Mouse (Mus musculus) liver, embryonic 14.5 days (tissue): Measurements from ENCODE around the gene Ppp2r5e. TPM values are rescaled to one million over a fixed set of nuclear protein-coding genes. Genes with fewer than 3 reads are reported as not detected.

Experiments used
- ATAC-seq: fragments of 200-750 bp; cut with Nextera tagmentation; 2 replicates; pipeline ENCODE4 v1.8.0; 2017; ENCODE audit warnings: moderate number of reproducible peaks, mild to moderate bottlenecking, moderate library complexity; ENCODE audit not compliant: insufficient read depth
- DNase-seq, 3 experiments: peaks; one replicate each; pipeline ENCODE4 v3.0.0-alpha.2; 2012 to 2013; ENCODE audit warnings: low read depth in 3 of 3, low spot score in 3 of 3
- H3K27ac ChIP-seq: fragments of 300-500 bp; sonication (generic); 2 replicates; pipeline ENCODE4 v1.5.1; 2014; ENCODE audit warnings: moderate library complexity, mild to moderate bottlenecking, control low read depth, inconsistent platforms
- H3K27me3 ChIP-seq: fragments of 300-500 bp; sonication (generic); 2 replicates; pipeline ENCODE4 v1.6.1; 2014; ENCODE audit warnings: mild to moderate bottlenecking, low read length, moderate library complexity; ENCODE audit not compliant: control insufficient read depth, insufficient read depth
- H3K36me3 ChIP-seq: fragments of 300-500 bp; sonication (generic); replicated peaks from 2 replicates; pipeline ENCODE4 v1.6.1; 2014; ENCODE audit warnings: low read depth; ENCODE audit not compliant: control insufficient read depth, insufficient read depth
- H3K4me1 ChIP-seq, 2 experiments: fragments of 200-500 bp in 1 of 2; fragments of 300-500 bp in 1 of 2; sonication (generic) in 1 of 2; replicated peaks; 2 replicates each; pipeline ENCODE4 v1.6.1; 2012 to 2014; ENCODE audit warnings: antibody characterized with exemption in 1 of 2, inconsistent platforms in 1 of 2, low read length in 1 of 2; ENCODE audit not compliant: control insufficient read depth in 2 of 2, insufficient read depth in 2 of 2
- H3K4me2 ChIP-seq: fragments of 300-500 bp; sonication (generic); 2 replicates; pipeline ENCODE4 v1.6.1; 2014; ENCODE audit warnings: low read depth, mild to moderate bottlenecking, control low read depth, moderate library complexity
- H3K4me3 ChIP-seq, 2 experiments: fragments of 200-500 bp in 1 of 2; fragments of 300-500 bp in 1 of 2; sonication (generic) in 1 of 2; 2 replicates each; pipeline ENCODE4 v1.5.1; 2012 to 2014; ENCODE audit warnings: low read depth in 2 of 2, low read length in 2 of 2, mild to moderate bottlenecking in 2 of 2, control low read depth in 1 of 2, inconsistent platforms in 1 of 2, moderate library complexity in 1 of 2; ENCODE audit not compliant: insufficient read depth in 1 of 2
- H3K9ac ChIP-seq: fragments of 300-500 bp; sonication (generic); replicated peaks from 2 replicates; pipeline ENCODE4 v1.6.1; 2014; ENCODE audit warnings: mild to moderate bottlenecking, control low read depth, moderate library complexity
- H3K9me3 ChIP-seq: fragments of 300-500 bp; sonication (generic); 2 replicates; pipeline ENCODE4 v1.6.1; 2016; ENCODE audit warnings: low read length, mixed read lengths; ENCODE audit not compliant: control insufficient read depth
- CTCF ChIP-seq: IDR thresholded peaks from 2 replicates; pipeline ENCODE4 v1.5.1; 2016; ENCODE audit warnings: antibody characterized with exemption, low read depth, control low read depth
- EP300 ChIP-seq: IDR thresholded peaks from 2 replicates; pipeline ENCODE4 v1.6.1; 2016; ENCODE audit warnings: antibody characterized with exemption, low read depth
- WGBS: fragments of 180-500 bp; shearing (Covaris S2); extraction: QIAGEN DNeasy Blood & Tissue Kit; methylation state at CpG from one replicate; pipeline ENCODE4 v1.1.7; 2014; ENCODE audit not compliant: insufficient replicate concordance; 5-methylcytosine and 5-hydroxymethylcytosine counted together
- polyA plus RNA-seq, 2 experiments: library from polyadenylated mRNA; depleted of rRNA in 1 of 2; stranded (reverse) in 1 of 2; unstranded in 1 of 2; fragments of >200 nt; fragmentation: Nextera tagmentation in 1 of 2; extraction: Ambion mirVana in 1 of 2; gene quantifications; 2 replicates each; pipeline versions ENCODE4 v1.2.1 to v1.2.3; 2012 to 2014

The Ppp2r5e gene
- polyA plus RNA-seq, 2 experiments = 5.0 to 6.8 TPM

DNA sequence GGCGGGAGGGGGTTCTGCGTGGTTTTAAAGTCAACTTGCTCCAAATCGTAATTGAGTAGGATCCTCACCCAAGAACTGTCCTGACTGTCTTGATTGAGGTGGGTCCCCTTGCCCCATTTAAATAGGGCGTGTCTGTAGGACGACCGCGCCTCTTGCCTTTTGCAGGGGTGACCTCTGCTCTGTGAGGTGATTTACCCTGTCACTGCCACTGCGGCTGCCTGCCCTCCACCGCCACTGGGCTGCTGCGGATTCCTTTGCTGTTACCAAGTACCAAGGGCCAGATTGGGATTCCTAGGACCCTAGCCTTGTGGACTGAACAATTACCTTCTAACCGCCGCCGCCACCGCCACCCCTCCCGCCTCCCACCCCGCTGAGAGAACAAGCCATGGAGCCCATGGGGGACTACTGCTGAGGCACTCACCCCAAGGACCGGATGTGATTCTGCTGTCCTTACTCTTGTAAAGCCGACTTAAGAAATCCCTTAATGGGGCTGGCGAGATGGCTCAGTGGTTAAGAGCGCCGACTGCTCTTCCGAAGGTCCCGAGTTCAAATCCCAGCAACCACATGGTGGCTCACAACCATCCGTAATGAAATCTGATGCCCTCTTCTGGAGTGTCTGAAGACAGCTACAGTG, 20.2 kb upstream of the Ppp2r5e start:
- TF ChIP-seq EP300 (no peak), CTCF (no peak)
- H3K9me3 ChIP-seq = no peaks in the 10 kb centered on the region
- H3K36me3 ChIP-seq = no peaks in the 10 kb centered on the region
- no peak overlapping the region for H3K9ac ChIP-seq
- peak overlapping the region in 1 of 2 experiments; percentile 29; a peak in 1 of 4 replicates for H3K4me3 ChIP-seq
- ATAC-seq (peak; percentile 41; the same call in 1 of the 2 replicates), DNase-seq (no peak)
- no peak overlapping the region for H3K27ac ChIP-seq
- no peaks in the 10 kb centered on the region; the same call in 1 of the 2 replicates for H3K27me3 ChIP-seq
- peak overlapping the region; percentile 41 for H3K4me2 ChIP-seq
- H3K4me1 ChIP-seq = no peaks in the 10 kb centered on the region
- 11% methylated on average over 23 of the region's 24 CpGs for WGBS

DNA sequence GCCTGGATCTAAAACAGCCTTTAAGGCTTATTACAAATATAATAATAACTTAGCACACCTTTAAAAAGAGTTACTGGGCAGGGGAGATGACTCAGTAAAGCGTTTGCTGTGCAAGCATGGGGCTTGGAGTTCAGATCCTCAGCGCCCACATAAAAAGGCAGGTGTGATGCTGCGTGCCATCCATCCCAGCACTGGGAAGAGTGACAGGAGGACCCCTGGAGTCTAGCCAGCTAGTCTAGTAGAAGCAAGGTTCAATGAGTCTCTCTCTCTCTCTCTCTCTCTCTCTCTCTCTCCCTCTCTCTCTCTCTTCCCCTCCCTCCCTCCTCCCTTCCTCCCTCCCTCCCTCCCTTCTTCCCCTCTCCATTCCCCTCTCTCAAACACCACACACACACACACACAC, 19.5 kb upstream of the Ppp2r5e start:
- Histone ChIP-seq H3K4me1 (no peaks in the 10 kb centered on the region), H3K27me3 (no peaks in the 10 kb centered on the region; the same call in 1 of the 2 replicates), H3K27ac (no peak overlapping the region), H3K9ac (no peak overlapping the region), H3K4me2 (no peak overlapping the region), H3K9me3 (no peaks in the 10 kb centered on the region), H3K36me3 (no peaks in the 10 kb centered on the region), H3K4me3 (no peak overlapping the region)
- no peak for ATAC-seq
- no peak for TF ChIP-seq EP300
- TF ChIP-seq CTCF = no peak
- no peak for DNase-seq
- 45% methylated on average over 3 of the region's 3 CpGs for WGBS

DNA sequence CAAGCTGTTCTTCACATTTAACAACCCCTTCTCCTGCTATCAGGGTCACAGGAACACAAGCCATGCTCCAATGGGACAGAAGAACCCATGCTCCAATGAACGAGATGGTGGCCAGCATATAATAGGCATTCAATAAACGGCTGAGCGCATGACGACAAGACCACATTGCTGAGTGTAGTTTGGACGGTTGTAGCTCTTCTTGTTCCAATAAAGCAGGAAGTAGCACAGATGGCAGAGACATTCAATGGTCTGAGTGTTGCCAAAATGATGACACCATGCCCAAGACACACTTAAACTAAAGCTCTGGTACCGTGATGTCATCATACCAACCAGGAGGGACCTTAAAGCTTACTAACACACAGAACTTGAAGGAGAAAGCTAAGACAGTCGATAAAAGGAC, 16.7 kb upstream of the Ppp2r5e start:
- Histone ChIP-seq H3K4me2 (no peak overlapping the region), H3K4me3 (no peak overlapping the region), H3K27me3 (no peaks in the 10 kb centered on the region; the same call in 1 of the 2 replicates), H3K36me3 (no peaks in the 10 kb centered on the region), H3K9me3 (no peaks in the 10 kb centered on the region), H3K4me1 (no peaks in the 10 kb centered on the region), H3K27ac (no peak overlapping the region), H3K9ac (no peak overlapping the region)
- TF ChIP-seq EP300 (no peak), CTCF (no peak)
- 61% methylated on average over 7 of the region's 7 CpGs for WGBS
- ATAC-seq (no peak), DNase-seq (no peak)

DNA sequence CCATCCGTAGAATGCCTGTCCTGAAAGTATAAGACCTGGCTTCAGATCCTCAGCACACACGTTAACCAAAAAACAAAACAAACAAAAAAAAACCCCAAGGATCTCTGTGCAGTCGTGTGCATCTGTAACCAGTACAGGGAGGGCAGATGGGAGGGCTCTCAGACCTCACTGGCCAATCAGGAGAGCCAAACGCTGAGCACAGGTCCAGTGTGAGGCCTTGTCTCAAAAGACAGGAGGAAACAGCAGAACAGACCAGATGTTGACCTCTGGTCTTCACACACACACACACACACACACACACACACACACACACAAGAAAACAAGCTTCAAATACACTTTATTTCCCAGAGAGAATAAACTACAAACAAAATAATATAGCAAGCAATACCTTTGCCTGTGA, 3.4 kb upstream of the Ppp2r5e start:
- Histone ChIP-seq H3K27me3 (no peaks in the 10 kb centered on the region), H3K4me3 (no peak overlapping the region), H3K27ac (no peak overlapping the region), H3K9me3 (no peaks in the 10 kb centered on the region), H3K9ac (no peak overlapping the region), H3K4me2 (no peak overlapping the region), H3K4me1 (peaks cover 3 to 17% of the 10 kb centered on the region in 2 experiments), H3K36me3 (no peaks in the 10 kb centered on the region)
- WGBS = 31% methylated on average over 4 of the region's 4 CpGs
- ATAC-seq (no peak), DNase-seq (peak; percentile 46 to 52 (median 47))
- no peak for TF ChIP-seq EP300
- no peak for TF ChIP-seq CTCF

DNA sequence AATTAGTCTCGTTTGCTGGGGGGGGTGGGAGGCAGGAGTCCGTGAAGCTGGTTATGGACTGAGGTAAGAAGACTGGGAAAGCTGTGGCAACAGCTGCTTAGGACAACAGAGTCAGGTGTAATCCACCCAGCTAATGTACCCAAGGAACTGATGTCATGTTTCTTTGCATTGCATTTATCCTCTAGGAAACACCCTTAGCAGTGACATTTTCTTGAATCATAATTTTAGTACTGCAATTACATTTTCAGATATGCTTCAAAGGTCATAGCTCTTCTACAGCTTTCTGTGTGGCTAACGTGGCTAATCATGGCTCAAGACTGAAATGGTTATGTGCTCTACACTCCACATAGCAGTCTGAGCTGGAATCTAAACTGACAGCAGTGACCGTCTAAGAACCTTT, 2.9 kb upstream of the Ppp2r5e start:
- no peak overlapping the region for H3K4me2 ChIP-seq
- no peak overlapping the region for H3K4me3 ChIP-seq
- H3K4me1 ChIP-seq = peaks cover 3 to 21% of the 10 kb centered on the region in 2 experiments
- TF ChIP-seq CTCF = no peak
- no peak for TF ChIP-seq EP300
- H3K9ac ChIP-seq = 0 out of 2 replicates have a peak overlapping the region, but pooled peaks have one; percentile 20
- DNase-seq (no peak), ATAC-seq (no peak)
- H3K9me3 ChIP-seq = no peaks in the 10 kb centered on the region
- no peaks in the 10 kb centered on the region for H3K27me3 ChIP-seq
- 71% methylated on average over 4 of the region's 4 CpGs for WGBS
- no peak overlapping the region for H3K27ac ChIP-seq
- no peaks in the 10 kb centered on the region for H3K36me3 ChIP-seq
